Mouse (Mus musculus) kidney, embryonic 16.5 days (tissue): ENCODE data around the gene Tinagl1. TPM values are rescaled to one million over a fixed set of nuclear protein-coding genes. Genes with fewer than 3 reads are reported as not detected.
A peak's percentile ranks its signal among the peaks of the same experiment; 100 is the strongest.

Experiments
- ATAC-seq: fragments of 200-750 bp; cut with Nextera tagmentation; 2 replicates; pipeline ENCODE4 v1.8.0; 2017; ENCODE audit warnings: moderate TSS enrichment; ENCODE audit not compliant: low FRiP score, low TSS enrichment
- H3K27ac ChIP-seq: fragments of 300-500 bp; sonication (generic); 2 replicates; pipeline ENCODE4 v1.5.1; 2014; ENCODE audit warnings: low read length
- H3K27me3 ChIP-seq: fragments of 300-500 bp; sonication (generic); 2 replicates; pipeline ENCODE4 v1.6.1; 2014; ENCODE audit warnings: low read length, control low read depth, mixed read lengths; ENCODE audit not compliant: insufficient read depth
- H3K36me3 ChIP-seq: fragments of 300-500 bp; sonication (generic); 2 replicates; pipeline ENCODE4 v1.6.1; 2014; ENCODE audit warnings: low read length, control low read depth, mixed read lengths; ENCODE audit not compliant: insufficient read depth
- H3K4me1 ChIP-seq: fragments of 300-500 bp; sonication (generic); 2 replicates; pipeline ENCODE4 v1.6.1; 2014; ENCODE audit warnings: low read length, control low read depth, mixed read lengths; ENCODE audit not compliant: insufficient read depth
- H3K4me2 ChIP-seq: fragments of 300-500 bp; sonication (generic); replicated peaks from 2 replicates; pipeline ENCODE4 v1.6.1; 2014; ENCODE audit warnings: low read depth, low read length
- H3K4me3 ChIP-seq: fragments of 300-500 bp; sonication (generic); 2 replicates; pipeline ENCODE4 v1.5.1; 2014; ENCODE audit warnings: mild to moderate bottlenecking, low read length
- H3K9ac ChIP-seq: fragments of 300-500 bp; sonication (generic); replicated peaks from 2 replicates; pipeline ENCODE4 v1.6.1; 2014; ENCODE audit warnings: low read length
- H3K9me3 ChIP-seq: fragments of 300-500 bp; sonication (generic); 2 replicates; pipeline ENCODE4 v1.6.1; 2016; ENCODE audit warnings: low read length, control low read depth
- WGBS: fragments of 180-500 bp; shearing (Covaris S2); extraction: QIAGEN DNeasy Blood & Tissue Kit; methylation state at CpG from one replicate; pipeline ENCODE4 v1.1.7; 2014; 5-methylcytosine and 5-hydroxymethylcytosine counted together
- polyA plus RNA-seq: library from polyadenylated mRNA; unstranded; fragments of >200 nt; fragmentation: Nextera tagmentation; extraction: Ambion mirVana; gene quantifications from 2 replicates; pipeline ENCODE4 v1.2.1, GENCODE M21; 2015

Gene Tinagl1
- polyA plus RNA-seq, 1 experiment from 2014 or later, result 93.4 TPM

- no peak overlapping the region for H3K9ac ChIP-seq
- H3K9me3 ChIP-seq, result no peaks in the 10 kb centered on the region
- no peaks in the 10 kb centered on the region for H3K36me3 ChIP-seq
- no peak overlapping the region for H3K4me3 ChIP-seq
- H3K4me1 ChIP-seq, result peaks cover 15% of the 10 kb centered on the region
- 45% methylated on average over 6 of the region's 6 CpGs for WGBS
- no peak overlapping the region for H3K4me2 ChIP-seq
- peaks cover 9% of the 10 kb centered on the region for H3K27me3 ChIP-seq
- ATAC-seq, result no peak
- no peak overlapping the region for H3K27ac ChIP-seq
Measured at GRCm38 (mm10) chr4:130133399-130133798, 41.5 kb downstream of the Tinagl1 start.

DNA sequence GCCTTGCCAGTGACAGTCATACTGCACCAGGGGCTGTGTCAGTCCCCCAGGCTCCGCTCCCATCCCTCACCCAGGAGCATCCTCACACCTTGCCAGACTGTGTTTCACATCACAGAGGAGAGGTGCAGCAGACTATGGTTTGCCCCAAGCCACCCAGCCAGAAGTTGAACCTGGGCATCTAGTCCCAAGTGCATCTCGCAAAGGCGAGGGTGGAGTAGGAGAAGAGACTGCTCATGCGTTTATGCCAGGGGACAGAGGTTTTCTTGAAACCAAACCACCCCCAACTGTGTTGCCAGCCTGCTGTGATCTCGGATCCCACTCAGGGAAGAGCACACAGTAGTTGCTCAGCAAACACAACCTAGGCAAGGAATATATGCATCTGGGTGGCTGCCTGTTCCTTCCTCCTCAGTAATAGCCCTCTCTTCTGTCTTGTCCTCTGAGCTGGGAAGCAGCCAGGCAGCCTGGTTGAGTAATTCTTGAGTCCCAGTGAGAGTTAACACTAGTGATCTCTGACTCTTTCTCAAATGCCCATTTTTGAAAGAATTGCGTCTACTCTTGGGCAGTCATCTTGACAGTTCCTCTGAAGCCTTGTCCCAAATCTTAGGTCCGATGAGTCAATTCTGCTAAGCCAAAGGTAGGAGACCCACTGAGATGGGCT lies 43.3 kb downstream of the Tinagl1 start:
- 88% methylated on average over 7 of the region's 7 CpGs for WGBS
- Histone ChIP-seq H3K9ac (no peak overlapping the region), H3K4me1 (peaks cover 12% of the 10 kb centered on the region; the same call in 1 of the 2 replicates), H3K4me2 (no peak overlapping the region), H3K36me3 (peaks cover 12% of the 10 kb centered on the region), H3K4me3 (no peak overlapping the region), H3K27ac (0 out of 2 replicates have a peak overlapping the region, but pooled peaks have one; percentile 17), H3K27me3 (peaks cover 3% of the 10 kb centered on the region; the same call in 1 of the 2 replicates), H3K9me3 (no peaks in the 10 kb centered on the region)
- ATAC-seq, result peak; percentile 16; the same call in 1 of the 2 replicates

DNA sequence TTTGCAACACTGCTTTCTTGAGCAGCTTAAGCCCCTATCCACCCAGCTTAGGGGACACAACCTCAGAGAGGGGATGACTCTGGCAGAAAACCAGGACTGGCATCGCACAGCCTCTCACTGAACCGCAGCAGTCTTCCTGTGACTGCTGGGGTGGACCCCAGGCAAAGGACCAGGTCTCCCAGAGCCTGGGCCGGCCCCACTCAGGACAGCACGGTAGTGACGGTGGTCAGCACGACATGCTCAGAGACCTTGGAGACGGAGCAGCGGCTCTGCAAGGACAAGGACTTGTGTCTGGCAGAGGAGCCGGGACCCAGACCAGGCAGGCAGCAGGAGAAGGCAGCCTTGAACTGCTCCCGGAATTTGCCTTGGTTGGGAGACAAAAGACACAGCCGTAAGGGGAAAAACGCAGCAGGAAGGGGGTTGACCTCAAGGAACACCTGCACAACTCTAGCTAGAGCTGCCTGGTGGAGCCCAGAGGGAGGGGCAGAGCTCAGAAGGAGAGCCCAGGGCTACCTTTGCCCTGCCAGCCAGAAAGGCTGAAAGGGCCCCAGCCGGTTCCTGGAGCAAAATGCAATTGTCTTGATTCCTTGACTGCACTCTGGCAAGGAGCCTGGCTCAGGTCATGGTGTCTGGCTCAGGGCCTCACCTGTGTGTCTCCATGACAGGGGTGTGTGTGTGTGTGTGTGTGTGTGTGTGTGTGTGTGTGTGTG lies 44.1 kb downstream of the Tinagl1 start:
- peaks cover 18% of the 10 kb centered on the region for H3K36me3 ChIP-seq
- no peak overlapping the region for H3K4me2 ChIP-seq
- no peaks in the 10 kb centered on the region for H3K9me3 ChIP-seq
- H3K9ac ChIP-seq, result 0 out of 2 replicates have a peak overlapping the region, but pooled peaks have one; percentile 31
- ATAC-seq, result peak; percentile 69
- WGBS, result 50% methylated on average over 13 of the region's 13 CpGs
- H3K27me3 ChIP-seq, result peaks cover 3% of the 10 kb centered on the region; the same call in 1 of the 2 replicates
- peak overlapping the region; percentile 61 for H3K27ac ChIP-seq
- no peak overlapping the region for H3K4me3 ChIP-seq
- peaks cover 12% of the 10 kb centered on the region; the same call in 1 of the 2 replicates for H3K4me1 ChIP-seq

DNA sequence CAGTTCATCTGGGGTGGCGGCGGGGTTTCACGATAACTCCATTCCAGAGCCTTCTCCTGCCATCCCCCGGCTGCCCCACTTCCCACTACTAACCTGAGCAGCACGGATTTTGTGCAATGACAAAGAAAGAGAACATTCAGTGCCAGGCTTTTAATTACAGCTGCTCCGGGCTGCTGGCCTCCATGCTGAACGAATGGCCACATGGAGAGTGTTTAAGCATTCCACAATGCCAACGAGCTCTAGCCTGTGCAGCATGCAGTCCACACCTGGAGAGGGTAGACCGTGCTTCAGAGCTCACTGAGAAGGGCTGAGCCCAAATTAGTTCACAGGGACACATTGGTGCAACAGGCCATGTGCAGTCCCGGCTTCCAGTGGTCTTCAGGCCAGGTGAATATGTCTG lies 44.8 kb downstream of the Tinagl1 start:
- H3K9ac ChIP-seq, result no peak overlapping the region
- WGBS, result 67% methylated on average over 10 of the region's 10 CpGs
- peaks cover 25% of the 10 kb centered on the region for H3K36me3 ChIP-seq
- H3K9me3 ChIP-seq, result no peaks in the 10 kb centered on the region
- H3K27me3 ChIP-seq, result no peaks in the 10 kb centered on the region
- H3K4me2 ChIP-seq, result no peak overlapping the region
- peaks cover 11% of the 10 kb centered on the region; the same call in 1 of the 2 replicates for H3K4me1 ChIP-seq
- no peak overlapping the region for H3K4me3 ChIP-seq
- ATAC-seq, result 0 out of 2 replicates have a peak, but pooled peaks have one; percentile 20
- peak overlapping the region; percentile 61 for H3K27ac ChIP-seq

GRCm38 (mm10) chr4:130128907-130129306 lies 46.0 kb downstream of the Tinagl1 start:
- peaks cover 35% of the 10 kb centered on the region for H3K36me3 ChIP-seq
- ATAC-seq, result no peak
- H3K4me3 ChIP-seq, result no peak overlapping the region
- H3K9me3 ChIP-seq, result no peaks in the 10 kb centered on the region
- no peaks in the 10 kb centered on the region for H3K27me3 ChIP-seq
- no peak overlapping the region for H3K9ac ChIP-seq
- no peak overlapping the region for H3K4me2 ChIP-seq
- peaks cover 7% of the 10 kb centered on the region; the same call in 1 of the 2 replicates for H3K4me1 ChIP-seq
- WGBS, result 92% methylated on average over 5 of the region's 5 CpGs
- no peak overlapping the region for H3K27ac ChIP-seq

DNA sequence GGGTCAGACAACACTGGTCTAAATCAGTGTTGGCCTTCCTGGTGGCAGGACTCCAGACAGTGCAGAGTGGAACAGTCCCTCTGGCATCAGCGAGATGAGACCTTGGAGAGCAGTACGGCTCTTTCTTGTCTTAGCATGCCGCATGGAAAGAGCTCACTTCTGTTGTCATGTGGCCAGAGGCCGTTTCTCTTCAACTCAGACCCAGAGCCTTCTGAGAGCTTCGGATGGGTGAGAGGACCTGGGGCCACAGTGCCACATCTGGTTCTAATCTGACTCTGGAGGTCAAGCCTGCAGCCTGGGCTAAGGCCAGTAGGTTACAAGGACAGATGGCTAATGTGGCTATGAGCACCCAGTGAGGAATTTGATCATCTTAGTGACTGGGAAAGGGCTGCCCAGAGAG lies 49.0 kb downstream of the Tinagl1 start:
- no peak overlapping the region for H3K4me3 ChIP-seq
- H3K36me3 ChIP-seq, result peaks cover 52% of the 10 kb centered on the region
- H3K4me2 ChIP-seq, result no peak overlapping the region
- 67% methylated on average over 5 of the region's 5 CpGs for WGBS
- no peak for ATAC-seq
- H3K9ac ChIP-seq, result no peak overlapping the region
- no peaks in the 10 kb centered on the region for H3K27me3 ChIP-seq
- no peaks in the 10 kb centered on the region for H3K9me3 ChIP-seq
- no peak overlapping the region for H3K27ac ChIP-seq
- peaks cover 7% of the 10 kb centered on the region; the same call in 1 of the 2 replicates for H3K4me1 ChIP-seq

DNA sequence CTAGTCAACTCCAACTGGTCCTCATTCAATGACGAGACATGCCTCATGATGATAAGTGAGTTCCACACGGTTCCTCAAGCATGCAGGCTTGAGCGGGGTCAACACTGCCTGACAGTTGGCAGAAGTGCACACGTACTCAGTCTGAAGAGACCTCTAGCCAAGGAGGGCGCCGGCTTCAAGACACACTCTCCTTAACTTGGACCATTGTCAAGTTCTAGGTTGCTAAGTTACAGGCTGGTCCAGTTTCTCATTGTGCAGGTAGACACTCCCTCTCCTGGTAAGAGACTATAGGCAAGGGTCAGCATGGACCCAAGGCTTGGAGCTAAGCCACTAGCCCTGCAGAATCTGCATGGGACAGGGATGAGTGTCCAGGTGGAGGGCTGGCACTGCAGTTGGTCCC lies 49.8 kb downstream of the Tinagl1 start:
- Histone ChIP-seq H3K27ac (no peak overlapping the region), H3K27me3 (no peaks in the 10 kb centered on the region), H3K36me3 (peaks cover 52% of the 10 kb centered on the region), H3K9ac (no peak overlapping the region), H3K4me3 (no peak overlapping the region), H3K4me2 (no peak overlapping the region), H3K9me3 (no peaks in the 10 kb centered on the region), H3K4me1 (no peaks in the 10 kb centered on the region)
- no peak for ATAC-seq
- 83% methylated on average over 6 of the region's 6 CpGs for WGBS

DNA sequence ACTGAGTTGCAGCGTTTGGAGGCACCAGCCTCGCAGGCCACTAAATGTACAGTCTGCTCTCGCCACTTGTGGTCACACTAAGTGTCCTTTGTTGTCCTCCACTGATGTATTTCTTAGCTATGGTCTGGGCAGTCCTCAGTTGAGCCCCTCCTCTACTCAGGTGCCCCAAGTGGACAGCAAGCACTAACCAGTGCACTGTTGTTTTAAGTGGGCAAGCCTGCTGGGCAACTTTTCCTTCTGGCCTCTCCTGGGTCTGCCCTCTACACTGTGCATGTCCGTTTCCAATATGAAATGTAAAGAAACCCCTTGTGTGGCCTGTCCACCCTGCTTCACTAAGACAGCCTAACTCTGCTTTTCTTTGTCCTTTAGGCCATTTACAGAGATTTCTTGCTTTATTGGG lies 50.8 kb downstream of the Tinagl1 start:
- Histone ChIP-seq H3K27ac (no peak overlapping the region), H3K9ac (no peak overlapping the region), H3K4me1 (no peaks in the 10 kb centered on the region), H3K9me3 (no peaks in the 10 kb centered on the region), H3K4me3 (no peak overlapping the region), H3K27me3 (no peaks in the 10 kb centered on the region), H3K36me3 (peaks cover 52% of the 10 kb centered on the region), H3K4me2 (no peak overlapping the region)
- ATAC-seq, result no peak
- WGBS, result 91% methylated on average over 4 of the region's 4 CpGs

DNA sequence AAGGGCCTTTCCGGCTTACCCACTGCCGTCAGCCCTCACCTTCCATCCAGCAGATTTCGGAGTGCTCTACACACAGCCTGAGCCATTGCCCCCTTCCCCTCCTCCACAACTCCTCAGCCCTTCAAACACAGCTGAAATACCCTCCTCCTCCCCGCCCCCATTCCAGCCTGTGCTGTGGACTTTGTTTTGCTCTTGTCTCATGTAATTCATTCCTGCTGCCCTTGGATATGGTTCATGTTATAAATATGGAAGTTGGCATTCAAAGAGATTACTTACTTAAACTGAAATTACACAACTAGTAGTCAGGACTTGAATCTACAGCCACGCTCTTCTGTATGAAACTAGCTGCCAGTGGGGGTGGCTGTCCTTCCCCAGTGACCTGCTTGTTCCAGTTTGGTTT lies 51.9 kb downstream of the Tinagl1 start:
- H3K27ac ChIP-seq, result no peak overlapping the region
- peaks cover 52% of the 10 kb centered on the region for H3K36me3 ChIP-seq

GRCm38 (mm10) chr4:130121560-130121959 lies 53.4 kb downstream of the Tinagl1 start:
- Histone ChIP-seq H3K4me3 (no peak overlapping the region), H3K9me3 (no peaks in the 10 kb centered on the region), H3K27ac (no peak overlapping the region), H3K9ac (no peak overlapping the region), H3K27me3 (no peaks in the 10 kb centered on the region), H3K4me2 (no peak overlapping the region), H3K36me3 (peaks cover 40% of the 10 kb centered on the region), H3K4me1 (no peaks in the 10 kb centered on the region)
- ATAC-seq, result peak; percentile 49; the same call in 1 of the 2 replicates
- WGBS, result 54% methylated on average over 8 of the region's 8 CpGs

More for the DNA sequence above, 51.9 kb downstream of the Tinagl1 start:
- no peak; the same call in 1 of the 2 replicates for ATAC-seq
- H3K4me2 ChIP-seq, result no peak overlapping the region
- 82% methylated on average over 5 of the region's 5 CpGs for WGBS
- H3K4me3 ChIP-seq, result no peak overlapping the region
- no peak overlapping the region for H3K9ac ChIP-seq
- no peaks in the 10 kb centered on the region for H3K4me1 ChIP-seq
- H3K9me3 ChIP-seq, result no peaks in the 10 kb centered on the region
- H3K27me3 ChIP-seq, result no peaks in the 10 kb centered on the region
